Mouse (Mus musculus): Measurements from ENCODE around the gene Gramd1b. TPM values are rescaled to one million over a fixed set of nuclear protein-coding genes. Genes with fewer than 3 reads are reported as not detected.

Gramd1b gene
- total and polyA plus RNA-seq, 2 experiments from 2014 or later = 3.2 to 17.4 TPM

GRCm38 (mm10) chr9:40530536-40530935 lies 647 bp downstream of the Gramd1b start:
- no peak overlapping the region for H3K9ac ChIP-seq (replicated peaks; ENCODE audit: low read depth, low read length)
- H3K9me3 ChIP-seq (replicated peaks; ENCODE audit: control insufficient read depth, low read length) = no peaks in the 10 kb centered on the region
- H3K4me2 ChIP-seq (ENCODE audit: low read depth, low read length) = peak overlapping the region; percentile 74
- H3K27ac ChIP-seq (ENCODE audit: low read depth) = no peak overlapping the region
- DNase-seq (ENCODE audit: low spot score) = no peak
- no peak for TF ChIP-seq EP300 (IDR thresholded peaks at IDR 0.05; ENCODE audit: low read depth)
- no peak for TF ChIP-seq CTCF (IDR thresholded peaks at IDR 0.05; ENCODE audit: low read depth)
- WGBS = 53% methylated on average over 8 of the region's 8 CpGs
- H3K4me1 ChIP-seq (ENCODE audit: control insufficient read depth, insufficient read depth) = 0 out of 2 replicates have a peak, but pooled peaks cover 4% of the 10 kb centered on the region
- no peaks in the 10 kb centered on the region for H3K36me3 ChIP-seq (replicated peaks; ENCODE audit: control insufficient read depth, insufficient read depth, low read length)
- ATAC-seq (ENCODE audit: insufficient read depth, low read depth) = no peak
- H3K4me3 ChIP-seq (ENCODE audit: low read depth, low read length) = peak overlapping the region; percentile 54
- H3K27me3 ChIP-seq (ENCODE audit: control insufficient read depth, insufficient read depth, low read length) = peaks cover 7% of the 10 kb centered on the region; the same call in 1 of the 2 replicates

DNA sequence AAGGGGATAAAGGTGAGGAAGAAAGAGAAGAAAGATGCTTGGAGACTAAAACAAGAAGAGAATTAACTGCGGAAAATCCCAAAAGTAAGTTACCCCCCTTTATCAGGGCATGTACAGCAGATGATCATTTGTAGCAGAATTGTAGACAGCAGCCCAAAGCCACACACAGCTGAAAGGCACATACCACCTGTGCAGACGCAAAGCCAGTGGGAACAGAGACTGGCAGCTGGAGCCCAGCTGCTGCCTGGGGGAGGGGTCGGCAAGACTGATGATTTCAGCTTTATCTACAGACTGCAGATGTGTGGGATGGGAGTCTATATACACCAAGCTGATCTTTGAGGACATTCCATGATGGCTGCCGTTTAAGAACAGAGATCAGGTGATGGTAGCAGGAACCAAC lies 2.5 kb downstream of the Gramd1b start:
- DNase-seq (ENCODE audit: low spot score) = no peak
- H3K4me1 ChIP-seq (ENCODE audit: control insufficient read depth, insufficient read depth) = 0 out of 2 replicates have a peak, but pooled peaks cover 4% of the 10 kb centered on the region
- no peak overlapping the region for H3K4me3 ChIP-seq (ENCODE audit: low read depth, low read length)
- no peak overlapping the region for H3K4me2 ChIP-seq (ENCODE audit: low read depth, low read length)
- H3K27me3 ChIP-seq (ENCODE audit: control insufficient read depth, insufficient read depth, low read length) = peaks cover 7% of the 10 kb centered on the region; the same call in 1 of the 2 replicates
- ATAC-seq (ENCODE audit: insufficient read depth, low read depth) = no peak
- no peaks in the 10 kb centered on the region for H3K9me3 ChIP-seq (replicated peaks; ENCODE audit: control insufficient read depth, low read length)
- H3K27ac ChIP-seq (ENCODE audit: low read depth) = no peak overlapping the region
- WGBS = 66% methylated on average over 4 of the region's 4 CpGs
- TF ChIP-seq EP300 (IDR thresholded peaks at IDR 0.05; ENCODE audit: low read depth) (no peak), CTCF (IDR thresholded peaks at IDR 0.05; ENCODE audit: low read depth) (no peak)
- no peak overlapping the region for H3K9ac ChIP-seq (replicated peaks; ENCODE audit: low read depth, low read length)
- no peaks in the 10 kb centered on the region for H3K36me3 ChIP-seq (replicated peaks; ENCODE audit: control insufficient read depth, insufficient read depth, low read length)

- Histone ChIP-seq H3K9me3 (replicated peaks; ENCODE audit: control insufficient read depth, low read length) (no peaks in the 10 kb centered on the region), H3K4me3 (ENCODE audit: low read depth, low read length) (no peak overlapping the region), H3K27ac (ENCODE audit: low read depth) (no peak overlapping the region), H3K4me1 (ENCODE audit: control insufficient read depth, insufficient read depth) (0 out of 2 replicates have a peak, but pooled peaks cover 4% of the 10 kb centered on the region), H3K9ac (replicated peaks; ENCODE audit: low read depth, low read length) (no peak overlapping the region), H3K36me3 (replicated peaks; ENCODE audit: control insufficient read depth, insufficient read depth, low read length) (no peaks in the 10 kb centered on the region), H3K27me3 (ENCODE audit: control insufficient read depth, insufficient read depth, low read length) (peaks cover 7% of the 10 kb centered on the region; the same call in 1 of the 2 replicates), H3K4me2 (ENCODE audit: low read depth, low read length) (no peak overlapping the region)
- 17% methylated on average over 3 of the region's 3 CpGs for WGBS
- TF ChIP-seq CTCF (IDR thresholded peaks at IDR 0.05; ENCODE audit: low read depth) = no peak
- no peak for TF ChIP-seq EP300 (IDR thresholded peaks at IDR 0.05; ENCODE audit: low read depth)
- DNase-seq (ENCODE audit: low spot score) (no peak), ATAC-seq (ENCODE audit: insufficient read depth, low read depth) (no peak)
Observed at GRCm38 (mm10) chr9:40526928-40527327, 4.3 kb downstream of the Gramd1b start.

DNA sequence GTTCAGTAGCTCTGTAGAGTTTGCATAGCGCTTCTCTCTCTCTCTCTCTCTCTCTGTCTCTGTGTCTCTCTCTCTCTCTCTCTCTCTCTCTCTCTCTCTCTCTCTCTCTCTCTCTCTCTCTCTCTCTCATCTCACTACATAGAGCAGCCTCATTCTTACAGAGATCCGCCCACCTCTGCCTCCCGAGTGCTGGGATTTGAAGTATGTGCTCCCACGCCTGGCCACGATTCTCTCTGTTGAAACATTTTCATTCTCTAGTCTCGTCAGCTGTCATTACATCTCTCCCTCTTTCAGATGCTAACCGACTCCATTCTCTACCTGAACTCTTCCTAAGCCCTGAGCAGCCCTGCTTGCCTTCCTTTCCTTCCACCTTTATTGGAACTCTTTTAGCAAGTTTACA lies 9.0 kb downstream of the Gramd1b start:
- no peaks in the 10 kb centered on the region for H3K9me3 ChIP-seq (replicated peaks; ENCODE audit: control insufficient read depth, low read length)
- TF ChIP-seq EP300 (IDR thresholded peaks at IDR 0.05; ENCODE audit: low read depth) (no peak), CTCF (IDR thresholded peaks at IDR 0.05; ENCODE audit: low read depth) (no peak)
- H3K4me2 ChIP-seq (ENCODE audit: low read depth, low read length) = no peak overlapping the region
- 68% methylated on average over 7 of the region's 7 CpGs for WGBS
- ATAC-seq (ENCODE audit: insufficient read depth, low read depth) (no peak), DNase-seq (ENCODE audit: low spot score) (no peak)
- no peaks in the 10 kb centered on the region for H3K27me3 ChIP-seq (ENCODE audit: control insufficient read depth, insufficient read depth, low read length)
- no peak overlapping the region for H3K4me3 ChIP-seq (ENCODE audit: low read depth, low read length)
- 0 out of 2 replicates have a peak, but pooled peaks cover 2% of the 10 kb centered on the region for H3K4me1 ChIP-seq (ENCODE audit: control insufficient read depth, insufficient read depth)
- H3K9ac ChIP-seq (replicated peaks; ENCODE audit: low read depth, low read length) = no peak overlapping the region
- no peak overlapping the region for H3K27ac ChIP-seq (ENCODE audit: low read depth)
- H3K36me3 ChIP-seq (replicated peaks; ENCODE audit: control insufficient read depth, insufficient read depth, low read length) = no peaks in the 10 kb centered on the region

- H3K4me3 ChIP-seq (ENCODE audit: low read depth, low read length) = no peak overlapping the region
- H3K4me2 ChIP-seq (ENCODE audit: low read depth, low read length) = no peak overlapping the region
- H3K27me3 ChIP-seq (ENCODE audit: control insufficient read depth, insufficient read depth, low read length) = no peaks in the 10 kb centered on the region
- no peak for TF ChIP-seq CTCF (IDR thresholded peaks at IDR 0.05; ENCODE audit: low read depth)
- TF ChIP-seq EP300 (IDR thresholded peaks at IDR 0.05; ENCODE audit: low read depth) = no peak
- no peaks in the 10 kb centered on the region for H3K9me3 ChIP-seq (replicated peaks; ENCODE audit: control insufficient read depth, low read length)
- DNase-seq (ENCODE audit: low spot score) = no peak
- ATAC-seq (ENCODE audit: insufficient read depth, low read depth) = no peak
- no peaks in the 10 kb centered on the region for H3K4me1 ChIP-seq (ENCODE audit: control insufficient read depth, insufficient read depth)
- no peak overlapping the region for H3K9ac ChIP-seq (replicated peaks; ENCODE audit: low read depth, low read length)
- no peak overlapping the region for H3K27ac ChIP-seq (ENCODE audit: low read depth)
- H3K36me3 ChIP-seq (replicated peaks; ENCODE audit: control insufficient read depth, insufficient read depth, low read length) = no peaks in the 10 kb centered on the region
- 86% methylated on average over 6 of the region's 6 CpGs for WGBS
Observed at GRCm38 (mm10) chr9:40521097-40521496, 10.1 kb downstream of the Gramd1b start.

- H3K4me3 ChIP-seq (ENCODE audit: low read depth, low read length) = no peak overlapping the region
- no peaks in the 10 kb centered on the region for H3K27me3 ChIP-seq (ENCODE audit: control insufficient read depth, insufficient read depth, low read length)
- no peak for ATAC-seq (ENCODE audit: insufficient read depth, low read depth)
- H3K36me3 ChIP-seq (replicated peaks; ENCODE audit: control insufficient read depth, insufficient read depth, low read length) = no peaks in the 10 kb centered on the region
- H3K27ac ChIP-seq (ENCODE audit: low read depth) = no peak overlapping the region
- no peak overlapping the region for H3K4me2 ChIP-seq (ENCODE audit: low read depth, low read length)
- H3K9me3 ChIP-seq (replicated peaks; ENCODE audit: control insufficient read depth, low read length) = no peaks in the 10 kb centered on the region
- no peaks in the 10 kb centered on the region for H3K4me1 ChIP-seq (ENCODE audit: control insufficient read depth, insufficient read depth)
- H3K9ac ChIP-seq (replicated peaks; ENCODE audit: low read depth, low read length) = no peak overlapping the region
- no peak for TF ChIP-seq EP300 (IDR thresholded peaks at IDR 0.05; ENCODE audit: low read depth)
- TF ChIP-seq CTCF (IDR thresholded peaks at IDR 0.05; ENCODE audit: low read depth) = no peak
- 86% methylated on average over 3 of the region's 3 CpGs for WGBS
- no peak for DNase-seq (ENCODE audit: low spot score)
Observed at GRCm38 (mm10) chr9:40519294-40519693, 11.9 kb downstream of the Gramd1b start.

All from heart, postnatal 0 days (tissue).